Mouse (Mus musculus) liver, embryonic 12.5 days (tissue): ENCODE data around the gene 4930568D16Rik. TPM values are rescaled to one million over a fixed set of nuclear protein-coding genes. Genes with fewer than 3 reads are reported as not detected.

Source experiments
- ATAC-seq: fragments of 200-750 bp; cut with Nextera tagmentation; 2 replicates; pipeline ENCODE4 v1.8.0; 2017; ENCODE audit warnings: moderate number of reproducible peaks, mild to moderate bottlenecking, moderate library complexity
- H3K27ac ChIP-seq: fragments of 300-500 bp; sonication (generic); 2 replicates; pipeline ENCODE4 v1.5.1; 2016; ENCODE audit warnings: mild to moderate bottlenecking
- H3K27me3 ChIP-seq: fragments of 300-500 bp; sonication (generic); replicated peaks from 2 replicates; pipeline ENCODE4 v1.6.1; 2016; ENCODE audit warnings: mild to moderate bottlenecking, moderate library complexity
- H3K36me3 ChIP-seq: fragments of 300-500 bp; sonication (generic); 2 replicates; pipeline ENCODE4 v1.6.1; 2016; ENCODE audit warnings: mild to moderate bottlenecking, moderate library complexity
- H3K4me1 ChIP-seq: fragments of 300-500 bp; sonication (generic); 2 replicates; pipeline ENCODE4 v1.6.1; 2016
- H3K4me2 ChIP-seq: fragments of 300-500 bp; sonication (generic); 2 replicates; pipeline ENCODE4 v1.6.1; 2016; ENCODE audit warnings: mild to moderate bottlenecking, moderate library complexity
- H3K4me3 ChIP-seq: fragments of 300-500 bp; sonication (generic); 2 replicates; pipeline ENCODE4 v1.5.1; 2016; ENCODE audit warnings: mild to moderate bottlenecking, moderate library complexity
- H3K9ac ChIP-seq: fragments of 300-500 bp; sonication (generic); 2 replicates; pipeline ENCODE4 v1.6.1; 2016; ENCODE audit warnings: mild to moderate bottlenecking, moderate library complexity
- H3K9me3 ChIP-seq: fragments of 300-500 bp; sonication (generic); replicated peaks from 2 replicates; pipeline ENCODE4 v1.6.1; 2016; ENCODE audit warnings: mild to moderate bottlenecking, moderate library complexity
- WGBS: fragments of 180-500 bp; shearing (Covaris S2); methylation state at CpG from one replicate; pipeline ENCODE4 v1.1.7; 2016; ENCODE audit not compliant: insufficient replicate concordance; 5-methylcytosine and 5-hydroxymethylcytosine counted together
- polyA plus RNA-seq: library from polyadenylated mRNA; unstranded; fragments of >200 nt; fragmentation: Nextera tagmentation; extraction: Ambion mirVana; gene quantifications from 2 replicates; pipeline ENCODE4 v1.2.1, GENCODE M21; 2016

Gene 4930568D16Rik
- polyA plus RNA-seq = not detected in 2 replicates

- H3K36me3 ChIP-seq = no peaks in the 10 kb centered on the region
- no peaks in the 10 kb centered on the region for H3K27me3 ChIP-seq
- H3K4me2 ChIP-seq = no peak within 1 kb of the TSS
- no peak within 1 kb of the TSS for H3K9ac ChIP-seq
- H3K4me3 ChIP-seq = no peak within 1 kb of the TSS
- H3K27ac ChIP-seq = no peak within 1 kb of the TSS
- no peaks in the 10 kb centered on the region; the same call in 1 of the 2 replicates for H3K9me3 ChIP-seq
- no peaks in the 10 kb centered on the region for H3K4me1 ChIP-seq
- WGBS = 76% methylated on average over 2 of the region's 2 CpGs
- no peak for ATAC-seq
These were observed at the start of gene 4930568D16Rik for GRCm38 (mm10) chr2:35367629-35368028. TSS of gene 4930568D16Rik (minus strand) at chr2:35367729.

GRCm38 (mm10) chr2:35417231-35417630 lies 49.7 kb upstream of the 4930568D16Rik start:
- WGBS = 27% methylated on average over 1 of the region's 1 CpGs
- no peak overlapping the region for H3K4me3 ChIP-seq
- H3K4me1 ChIP-seq = peaks cover 66% of the 10 kb centered on the region
- ATAC-seq = no peak
- no peak overlapping the region; the same call in 1 of the 2 replicates for H3K9ac ChIP-seq
- H3K27ac ChIP-seq = peak overlapping the region; percentile 50
- peaks cover 63% of the 10 kb centered on the region for H3K36me3 ChIP-seq
- no peaks in the 10 kb centered on the region for H3K27me3 ChIP-seq
- no peak overlapping the region for H3K4me2 ChIP-seq
- peaks cover 7% of the 10 kb centered on the region; the same call in 1 of the 2 replicates for H3K9me3 ChIP-seq

GRCm38 (mm10) chr2:35416473-35416872 lies 48.9 kb upstream of the 4930568D16Rik start:
- H3K36me3 ChIP-seq = peaks cover 60% of the 10 kb centered on the region
- ATAC-seq = no peak
- H3K9me3 ChIP-seq = peaks cover 7% of the 10 kb centered on the region; the same call in 1 of the 2 replicates
- H3K4me3 ChIP-seq = no peak overlapping the region
- H3K27ac ChIP-seq = peak overlapping the region; percentile 27
- H3K4me1 ChIP-seq = peaks cover 58% of the 10 kb centered on the region
- WGBS = 61% methylated on average over 6 of the region's 6 CpGs
- H3K4me2 ChIP-seq = no peak overlapping the region
- H3K9ac ChIP-seq = no peak overlapping the region
- H3K27me3 ChIP-seq = no peaks in the 10 kb centered on the region

- Histone ChIP-seq H3K36me3 (peaks cover 64% of the 10 kb centered on the region), H3K4me2 (no peak overlapping the region), H3K9ac (no peak overlapping the region), H3K9me3 (no peaks in the 10 kb centered on the region), H3K27ac (no peak overlapping the region), H3K27me3 (no peaks in the 10 kb centered on the region), H3K4me1 (peaks cover 27% of the 10 kb centered on the region), H3K4me3 (no peak overlapping the region)
- no peak for ATAC-seq
- 94% methylated on average over 3 of the region's 3 CpGs for WGBS
These were observed 45.3 kb upstream of the 4930568D16Rik start for GRCm38 (mm10) chr2:35412810-35413209.

GRCm38 (mm10) chr2:35412246-35412645 lies 44.7 kb upstream of the 4930568D16Rik start:
- H3K36me3 ChIP-seq = peaks cover 70% of the 10 kb centered on the region
- H3K4me1 ChIP-seq = peaks cover 22% of the 10 kb centered on the region
- H3K27ac ChIP-seq = no peak overlapping the region
- 82% methylated on average over 2 of the region's 2 CpGs for WGBS
- no peaks in the 10 kb centered on the region for H3K9me3 ChIP-seq
- H3K9ac ChIP-seq = no peak overlapping the region
- H3K27me3 ChIP-seq = no peaks in the 10 kb centered on the region
- no peak overlapping the region for H3K4me3 ChIP-seq
- ATAC-seq = no peak
- no peak overlapping the region for H3K4me2 ChIP-seq

- Histone ChIP-seq H3K27ac (no peak overlapping the region), H3K4me2 (no peak overlapping the region), H3K4me3 (no peak overlapping the region), H3K36me3 (peaks cover 75% of the 10 kb centered on the region), H3K27me3 (no peaks in the 10 kb centered on the region), H3K4me1 (peaks cover 18% of the 10 kb centered on the region), H3K9me3 (no peaks in the 10 kb centered on the region), H3K9ac (no peak overlapping the region)
- no peak for ATAC-seq
- WGBS = 61% methylated on average over 10 of the region's 10 CpGs
These were observed 44.2 kb upstream of the 4930568D16Rik start for GRCm38 (mm10) chr2:35411640-35412190.

- WGBS = 79% methylated on average over 6 of the region's 6 CpGs
- Histone ChIP-seq H3K36me3 (peaks cover 87% of the 10 kb centered on the region), H3K27ac (no peak overlapping the region)
These were observed 41.9 kb upstream of the 4930568D16Rik start for GRCm38 (mm10) chr2:35409466-35409865.

GRCm38 (mm10) chr2:35408409-35409110 lies 41.0 kb upstream of the 4930568D16Rik start:
- H3K27ac ChIP-seq = no peak overlapping the region
- H3K9ac ChIP-seq = no peak overlapping the region
- H3K9me3 ChIP-seq = no peaks in the 10 kb centered on the region
- H3K27me3 ChIP-seq = no peaks in the 10 kb centered on the region
- ATAC-seq = no peak
- H3K4me2 ChIP-seq = no peak overlapping the region
- no peak overlapping the region for H3K4me3 ChIP-seq
- H3K4me1 ChIP-seq = peaks cover 9% of the 10 kb centered on the region; the same call in 1 of the 2 replicates
- 64% methylated on average over 5 of the region's 5 CpGs for WGBS
- peaks cover 83% of the 10 kb centered on the region for H3K36me3 ChIP-seq

More at GRCm38 (mm10) chr2:35409466-35409865, 41.9 kb upstream of the 4930568D16Rik start:
- no peak overlapping the region for H3K4me2 ChIP-seq
- no peak overlapping the region for H3K4me3 ChIP-seq
- no peak for ATAC-seq
- H3K9ac ChIP-seq = no peak overlapping the region
- H3K9me3 ChIP-seq = no peaks in the 10 kb centered on the region
- no peaks in the 10 kb centered on the region for H3K27me3 ChIP-seq
- H3K4me1 ChIP-seq = peaks cover 9% of the 10 kb centered on the region; the same call in 1 of the 2 replicates

- WGBS = 88% methylated on average over 7 of the region's 7 CpGs
- Histone ChIP-seq H3K4me1 (peaks cover 9% of the 10 kb centered on the region; the same call in 1 of the 2 replicates), H3K36me3 (peaks cover 79% of the 10 kb centered on the region), H3K27me3 (no peaks in the 10 kb centered on the region), H3K4me2 (no peak overlapping the region), H3K27ac (no peak overlapping the region), H3K9me3 (no peaks in the 10 kb centered on the region), H3K4me3 (no peak overlapping the region), H3K9ac (no peak overlapping the region)
- no peak for ATAC-seq
These were observed 40.3 kb upstream of the 4930568D16Rik start for GRCm38 (mm10) chr2:35407878-35408277.

GRCm38 (mm10) chr2:35407266-35407665 lies 39.7 kb upstream of the 4930568D16Rik start:
- Histone ChIP-seq H3K4me1 (peaks cover 9% of the 10 kb centered on the region; the same call in 1 of the 2 replicates), H3K4me2 (no peak overlapping the region), H3K4me3 (no peak overlapping the region), H3K9me3 (no peaks in the 10 kb centered on the region), H3K36me3 (peaks cover 79% of the 10 kb centered on the region), H3K27ac (no peak overlapping the region), H3K9ac (no peak overlapping the region), H3K27me3 (no peaks in the 10 kb centered on the region)
- ATAC-seq = no peak
- WGBS = 77% methylated on average over 6 of the region's 6 CpGs

- Histone ChIP-seq H3K27me3 (no peaks in the 10 kb centered on the region), H3K4me1 (peaks cover 9% of the 10 kb centered on the region; the same call in 1 of the 2 replicates), H3K9ac (no peak overlapping the region), H3K36me3 (peaks cover 82% of the 10 kb centered on the region), H3K4me2 (no peak overlapping the region), H3K27ac (no peak overlapping the region), H3K9me3 (no peaks in the 10 kb centered on the region), H3K4me3 (no peak overlapping the region)
- no peak for ATAC-seq
- WGBS = 67% methylated on average over 1 of the region's 1 CpGs
These were observed 39.1 kb upstream of the 4930568D16Rik start for GRCm38 (mm10) chr2:35406611-35407010.

- Histone ChIP-seq H3K36me3 (peaks cover 47% of the 10 kb centered on the region), H3K9ac (no peak overlapping the region), H3K4me2 (no peak overlapping the region), H3K4me1 (peaks cover 9% of the 10 kb centered on the region; the same call in 1 of the 2 replicates), H3K4me3 (no peak overlapping the region), H3K9me3 (no peaks in the 10 kb centered on the region), H3K27me3 (no peaks in the 10 kb centered on the region), H3K27ac (no peak overlapping the region)
- WGBS = 84% methylated on average over 16 of the region's 16 CpGs
- no peak for ATAC-seq
These were observed 34.9 kb upstream of the 4930568D16Rik start for GRCm38 (mm10) chr2:35402391-35402790.
